Mouse (Mus musculus) layer of hippocampus, adult 8-10 months (tissue): ENCODE measurements around the gene Ltbp1. TPM values are rescaled to one million over a fixed set of nuclear protein-coding genes. Genes with fewer than 3 reads are reported as not detected.
A peak's percentile ranks its signal among the peaks of the same experiment; 100 is the strongest.

Source experiments
- DNase-seq, 2 experiments: peaks; one replicate each; pipeline ENCODE4 v3.0.0; 2022; ENCODE audit warnings: low spot score in 2 of 2
- total RNA-seq, 4 experiments: library from RNA; stranded (reverse); gene quantifications; 2 replicates each; pipeline ENCODE4 v1.2.4; 2022

The Ltbp1 gene
- total RNA-seq, 4 experiments from 2014 or later: 5.7 to 9.0 (median 7.4) TPM

- peak; percentile 22 to 61 for DNase-seq
Measured at GRCm38 (mm10) chr17:75004820-75005219, 548 bp upstream of the Ltbp1 start.

DNA sequence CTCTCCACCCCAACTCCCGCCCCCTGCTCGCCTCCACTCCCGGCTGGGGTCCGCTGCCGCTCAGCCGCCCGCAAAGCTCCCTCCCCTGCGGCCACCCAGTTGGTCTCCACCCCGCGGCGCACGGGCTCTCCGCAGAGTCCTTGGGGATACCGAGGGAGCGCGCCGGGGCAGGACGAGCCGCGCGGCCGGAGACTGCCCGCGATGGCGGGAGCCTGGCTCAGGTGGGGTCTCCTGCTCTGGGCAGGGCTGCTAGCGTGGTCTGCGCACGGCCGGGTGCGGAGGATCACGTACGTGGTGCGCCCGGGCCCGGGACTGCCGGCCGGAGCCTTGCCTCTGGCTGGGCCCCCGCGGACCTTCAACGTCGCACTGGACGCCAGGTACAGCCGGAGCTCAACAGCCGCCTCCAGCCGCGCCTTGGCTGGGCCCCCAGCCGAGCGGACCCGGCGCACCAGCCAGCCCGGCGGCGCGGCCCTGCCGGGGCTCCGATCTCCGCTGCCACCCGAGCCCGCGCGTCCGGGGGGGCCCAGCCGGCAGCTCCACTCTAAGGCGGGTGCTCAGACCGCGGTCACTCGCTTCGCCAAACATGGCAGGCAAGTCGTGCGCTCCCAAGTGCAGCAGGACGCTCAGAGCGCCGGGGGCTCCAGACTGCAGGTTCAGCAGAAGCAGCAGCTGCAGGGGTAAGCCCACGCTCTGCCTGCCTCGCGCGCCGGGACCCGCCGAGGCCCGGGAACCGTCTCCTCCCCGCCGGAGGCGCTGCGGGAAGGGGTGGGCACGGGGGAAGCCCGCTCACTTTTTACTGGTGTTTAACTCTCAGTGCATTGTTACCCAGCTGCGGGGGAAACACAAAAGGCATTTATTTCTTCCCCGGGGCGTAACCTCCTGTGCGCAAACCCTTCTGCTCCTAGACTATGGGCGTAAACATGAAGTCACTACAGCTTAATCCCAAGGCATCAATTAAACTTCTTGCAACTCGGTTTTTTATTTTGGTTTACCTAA lies 615 bp downstream of the Ltbp1 start:
- DNase-seq: no peak

- no peak for DNase-seq
Measured at GRCm38 (mm10) chr17:75010955-75011354, 5.6 kb downstream of the Ltbp1 start.

GRCm38 (mm10) chr17:75013211-75013610 lies 7.8 kb downstream of the Ltbp1 start:
- no peak for DNase-seq

GRCm38 (mm10) chr17:75013868-75014267 lies 8.5 kb downstream of the Ltbp1 start:
- DNase-seq: peak; percentile 9 to 11

DNA sequence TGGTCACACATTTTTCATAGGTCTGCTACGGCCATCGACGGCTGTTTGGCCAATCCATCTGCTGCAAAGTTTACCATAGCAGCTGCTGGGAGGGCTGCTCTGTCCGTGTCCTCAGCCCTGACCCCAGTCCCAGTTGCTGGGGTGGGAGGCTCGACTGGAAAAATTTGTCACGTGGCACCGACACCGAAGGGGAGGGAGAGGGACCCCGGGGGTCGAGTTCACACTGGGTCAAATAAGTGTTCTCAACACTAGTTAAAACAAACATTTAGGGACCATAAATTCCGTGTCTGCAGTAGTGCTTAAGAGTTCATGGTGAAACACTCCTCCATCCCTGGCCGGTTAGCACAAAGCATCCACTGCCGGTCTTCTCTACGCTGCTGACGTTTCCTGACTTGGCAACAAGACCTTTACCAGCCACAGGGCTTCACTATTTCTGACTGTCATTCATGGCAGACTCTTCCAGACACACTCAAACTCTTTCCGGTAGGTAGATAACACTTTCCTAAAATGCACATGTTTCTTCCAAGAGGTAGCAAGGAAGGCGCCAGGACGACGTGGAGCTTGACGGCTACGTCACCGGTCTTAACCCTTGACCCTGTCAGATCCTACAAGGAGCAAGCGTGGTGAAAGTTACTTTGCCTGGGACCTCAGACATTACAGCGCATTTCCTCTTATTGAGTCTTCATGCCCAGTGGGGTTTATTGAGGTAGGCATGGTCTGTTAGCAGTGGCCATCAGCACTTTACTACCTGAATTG lies 9.4 kb downstream of the Ltbp1 start:
- no peak for DNase-seq

GRCm38 (mm10) chr17:75015546-75015945 lies 10.2 kb downstream of the Ltbp1 start:
- DNase-seq: no peak

GRCm38 (mm10) chr17:75017423-75017822 lies 12.1 kb downstream of the Ltbp1 start:
- DNase-seq: no peak

GRCm38 (mm10) chr17:75018142-75018541 lies 12.8 kb downstream of the Ltbp1 start:
- no peak for DNase-seq

GRCm38 (mm10) chr17:75020026-75020425 lies 14.7 kb downstream of the Ltbp1 start:
- no peak for DNase-seq

DNA sequence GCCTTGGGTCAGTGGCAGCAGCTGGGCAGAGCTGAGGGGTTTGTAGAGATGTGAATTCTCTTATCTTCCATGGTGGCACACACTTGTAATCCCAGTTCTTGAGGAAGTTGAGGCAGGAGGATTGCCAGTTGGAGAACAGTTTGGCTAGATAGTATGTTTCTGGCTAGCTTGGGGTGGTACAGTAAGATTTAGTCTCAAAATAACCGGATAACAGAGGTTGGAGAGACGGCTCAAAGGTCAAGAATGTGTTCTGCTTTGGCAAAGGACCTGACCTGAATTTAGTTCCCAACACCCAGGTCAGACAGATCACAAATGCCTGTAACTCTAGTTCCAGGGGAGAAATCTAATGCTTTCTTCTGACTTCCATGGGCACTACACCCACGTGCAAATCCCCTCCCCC lies 15.3 kb downstream of the Ltbp1 start:
- no peak for DNase-seq

DNA sequence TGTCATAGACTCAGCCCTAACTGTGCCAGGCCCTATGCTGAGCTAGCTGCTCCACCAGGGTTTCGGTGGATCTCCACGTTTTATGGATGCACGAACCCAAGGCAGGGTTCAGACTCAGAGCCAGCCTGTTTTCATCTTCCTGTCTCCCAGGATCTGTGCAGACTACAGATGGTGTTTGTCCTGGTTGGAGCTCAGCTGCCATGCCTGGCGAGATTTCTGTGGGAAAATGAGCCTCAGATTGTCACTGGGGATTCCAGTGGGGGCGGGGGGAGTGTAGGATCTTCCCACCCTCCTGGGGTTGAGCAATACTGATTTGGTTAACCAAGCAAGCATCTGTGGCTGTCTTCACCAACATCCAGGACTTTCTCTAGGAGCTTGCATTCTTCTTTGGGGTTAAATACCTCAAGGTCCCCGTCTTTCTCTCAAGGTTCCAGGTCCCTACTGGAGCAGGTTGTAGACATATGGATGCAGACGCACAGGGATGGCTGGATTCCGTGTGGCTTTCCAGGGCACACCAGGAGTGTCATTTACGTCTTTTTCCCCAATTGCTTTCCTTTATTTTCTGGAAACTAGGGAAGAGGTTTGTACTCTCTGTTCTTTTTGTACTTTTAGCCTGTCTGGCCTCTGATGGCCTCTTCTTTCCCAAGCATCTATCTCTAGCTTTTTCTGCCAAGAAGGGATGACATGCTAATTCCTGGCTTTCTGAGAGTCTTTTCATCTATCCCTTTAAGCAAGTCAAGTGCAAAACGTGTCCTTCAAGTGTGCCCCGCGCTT lies 22.2 kb downstream of the Ltbp1 start:
- peak; percentile 26 to 43 for DNase-seq

- DNase-seq: no peak
Measured at GRCm38 (mm10) chr17:75033356-75033755, 28.0 kb downstream of the Ltbp1 start.

DNA sequence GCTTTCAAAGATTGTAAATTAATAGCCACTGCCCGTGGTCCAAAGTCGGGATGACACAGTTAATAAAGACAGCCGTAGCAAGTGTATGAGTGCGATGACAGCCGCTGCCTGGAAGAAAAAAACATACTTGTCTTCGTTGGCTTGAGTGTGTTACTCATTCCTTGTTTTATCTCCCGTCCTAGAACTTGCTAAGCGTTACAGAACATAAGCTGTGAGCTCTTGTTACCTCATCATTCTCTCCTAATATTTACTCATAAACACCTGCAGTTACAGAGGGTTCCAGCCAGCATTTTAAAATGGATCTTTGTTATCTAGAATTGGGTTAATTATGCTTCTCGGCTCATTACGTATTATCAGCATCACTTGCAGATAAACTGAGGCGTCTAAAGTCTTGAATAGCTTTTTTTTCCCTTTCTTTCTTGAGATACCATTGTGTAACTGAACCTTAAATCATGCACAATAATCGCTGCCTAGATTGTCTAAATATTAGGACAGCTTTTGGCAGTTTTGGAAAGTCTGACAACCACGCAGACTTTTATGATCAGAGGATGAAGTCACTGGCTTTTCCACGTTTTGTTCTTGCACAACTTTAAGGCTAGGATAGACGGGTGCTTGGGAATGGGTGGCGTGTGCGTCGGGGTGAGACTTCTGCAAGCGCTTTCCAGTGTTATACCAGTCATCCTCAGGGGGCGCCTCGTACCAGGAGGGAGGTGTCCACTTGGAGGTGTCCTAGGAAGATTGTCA lies 28.7 kb downstream of the Ltbp1 start:
- no peak for DNase-seq

- DNase-seq: no peak
Measured at GRCm38 (mm10) chr17:75036881-75037280, 31.5 kb downstream of the Ltbp1 start.

- DNase-seq: no peak
Measured at GRCm38 (mm10) chr17:75039017-75039416, 33.6 kb downstream of the Ltbp1 start.

DNA sequence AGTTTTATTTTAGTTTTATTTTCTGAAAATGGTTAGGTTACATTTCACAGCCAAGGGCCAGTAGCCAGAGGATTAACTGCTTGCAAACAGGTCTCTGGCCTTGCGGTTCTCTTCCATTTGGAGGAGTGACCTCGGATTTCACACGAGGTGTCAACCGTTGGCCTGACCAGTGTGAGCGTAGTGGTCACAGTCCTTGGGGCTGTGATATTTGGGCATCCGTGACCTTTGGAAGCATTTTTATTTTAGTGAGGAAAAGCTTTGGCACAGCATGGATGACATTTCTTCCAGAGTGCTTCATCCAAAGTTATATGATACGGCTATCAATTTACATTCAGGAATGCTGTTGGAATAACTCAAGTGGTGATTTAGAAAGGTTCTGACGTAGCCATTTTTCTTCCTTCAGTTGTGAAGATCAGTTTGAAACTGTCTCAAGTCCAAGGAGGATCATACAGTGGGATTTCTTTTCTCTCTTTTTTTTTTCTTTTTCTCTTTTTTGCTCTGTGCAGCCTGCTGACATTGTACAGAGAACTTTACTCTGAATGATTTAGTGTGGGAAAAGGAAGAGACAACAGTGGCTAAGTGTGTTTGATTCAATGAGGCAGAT lies 44.1 kb downstream of the Ltbp1 start:
- no peak for DNase-seq

DNA sequence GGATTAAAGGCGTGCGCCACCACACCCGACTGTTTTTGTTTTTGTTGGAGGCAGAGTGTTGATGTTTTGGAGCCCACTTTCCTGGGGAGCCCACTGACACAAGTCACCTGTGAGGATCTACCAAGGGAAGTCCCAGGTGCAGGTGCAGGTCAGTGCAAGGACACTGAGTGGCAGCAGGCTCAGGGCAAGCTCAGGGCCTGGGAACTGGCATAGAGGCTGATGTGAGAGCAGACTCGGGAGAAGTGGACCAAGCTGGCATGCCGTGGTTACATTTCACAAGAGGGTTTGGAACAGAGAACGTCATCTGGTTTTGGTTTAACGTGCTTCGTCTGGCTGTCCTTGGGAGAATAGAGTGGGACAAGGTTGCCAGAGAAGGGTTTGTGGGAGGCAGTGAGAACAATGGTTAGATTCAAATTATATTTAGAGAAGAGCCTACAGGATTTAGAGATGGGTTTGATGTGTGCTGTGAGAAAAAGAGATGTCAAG lies 46.1 kb downstream of the Ltbp1 start:
- DNase-seq: no peak

DNA sequence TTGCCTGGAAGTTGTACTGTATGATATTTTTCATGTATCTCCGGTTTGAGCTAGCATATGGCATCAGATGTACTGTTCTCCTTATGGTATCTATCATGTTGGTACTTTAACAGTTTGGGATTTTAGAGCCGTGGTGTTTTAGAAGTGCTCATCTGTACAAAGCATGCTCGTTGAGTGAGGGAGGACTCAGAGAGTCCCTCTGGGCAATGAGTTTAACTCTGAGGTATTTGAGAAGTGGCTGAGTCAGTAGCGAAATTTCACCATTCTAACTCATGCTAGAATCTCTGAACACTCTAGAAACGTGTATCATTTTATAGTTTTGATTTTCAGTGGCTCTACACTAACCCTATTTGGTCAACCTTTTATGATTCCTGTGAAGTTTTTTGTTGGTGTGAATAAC lies 49.9 kb downstream of the Ltbp1 start:
- no peak for DNase-seq

DNA sequence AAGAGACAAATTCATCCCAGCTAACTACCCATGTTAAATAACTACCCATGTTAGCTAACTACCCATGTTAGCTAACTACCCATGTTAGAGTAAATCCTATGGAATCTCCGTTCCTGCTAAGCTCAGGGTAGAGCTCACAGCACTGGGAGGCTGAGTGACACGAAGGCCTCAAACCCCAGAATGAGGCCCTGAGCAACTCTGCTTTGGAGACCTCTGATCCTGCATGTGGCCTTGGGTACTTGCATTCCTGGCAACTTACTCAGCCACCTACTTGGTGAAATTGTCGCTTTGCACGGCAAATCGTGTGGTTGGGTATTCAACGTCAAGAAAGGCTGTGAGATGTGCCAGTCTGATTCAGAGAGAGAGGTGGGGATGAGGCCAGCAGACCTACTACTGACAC lies 50.6 kb downstream of the Ltbp1 start:
- DNase-seq: no peak
